Mouse (Mus musculus): Measurements from ENCODE around the gene Fars2. TPM values are rescaled to one million over a fixed set of nuclear protein-coding genes. Genes with fewer than 3 reads are reported as not detected.
"Not testable (repeated sequence)": the region's sequence is repeated elsewhere in the genome, so short reads cannot be mapped to it uniquely, and the experiment has no call there.

Gene Fars2
- polyA plus RNA-seq, 1 experiment, result 19.4 TPM

DNA sequence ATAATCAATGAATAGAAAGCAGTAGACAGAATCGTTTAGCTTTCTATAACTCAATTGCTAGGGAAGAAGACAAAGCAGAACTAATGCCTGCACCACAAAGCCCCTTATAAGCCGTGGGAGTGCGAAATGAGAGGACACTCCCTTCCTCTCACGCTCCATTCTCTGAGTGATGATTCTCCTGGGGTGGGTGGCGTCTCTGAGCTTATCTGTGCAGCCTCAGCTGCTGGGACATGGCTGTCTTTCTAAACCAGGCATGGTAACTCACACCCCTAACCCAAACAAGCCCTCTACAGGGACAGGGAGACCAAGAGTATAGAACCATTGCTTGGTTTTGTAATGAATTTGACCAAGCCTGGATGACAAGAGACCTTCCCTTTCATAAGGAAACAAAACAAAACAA lies 217.5 kb downstream of the Fars2 start:
- Histone ChIP-seq H3K27me3 (ENCODE audit: control insufficient read depth, insufficient read depth, low read length) (no peaks in the 10 kb centered on the region), H3K36me3 (ENCODE audit: control insufficient read depth, insufficient read depth, low read length) (no peaks in the 10 kb centered on the region), H3K4me1 (ENCODE audit: control insufficient read depth, insufficient read depth, insufficient read length) (no peaks in the 10 kb centered on the region), H3K27ac (ENCODE audit: insufficient read depth, low read length) (no peak overlapping the region), H3K4me3 (ENCODE audit: extremely low read depth, insufficient read depth, insufficient read length) (no peak overlapping the region)
- 91% methylated on average over 5 of the region's 5 CpGs for WGBS
- no peak for DNase-seq (ENCODE audit: low read depth in 1 of 2, low spot score in 2 of 2)
- no peak for TF ChIP-seq POLR2A (IDR thresholded peaks at IDR 0.05; ENCODE audit: low read depth, low read length)
- TF ChIP-seq CTCF (IDR thresholded peaks at IDR 0.05; ENCODE audit: extremely low read depth, insufficient read depth, insufficient read length, insufficient replicate concordance), result no peak

DNA sequence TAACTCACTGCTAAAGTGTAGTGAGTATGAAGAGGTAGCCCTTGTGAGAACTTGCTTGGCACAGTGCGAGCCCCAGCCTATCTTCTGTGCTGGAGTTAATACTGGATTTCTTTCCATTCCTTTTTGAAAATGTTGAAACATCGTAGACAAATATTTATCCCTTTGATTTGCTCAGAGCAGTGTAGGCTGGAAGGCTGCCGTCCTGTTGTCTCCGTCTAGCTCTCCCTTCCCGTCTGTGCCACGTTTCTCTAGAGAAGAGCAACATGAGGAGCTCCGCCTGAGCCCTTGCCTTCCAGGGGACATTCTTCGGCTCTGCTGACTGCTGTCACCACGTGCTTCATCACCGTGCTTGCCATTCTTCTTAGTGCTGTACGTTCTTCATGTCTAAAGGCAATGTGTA lies 234.3 kb downstream of the Fars2 start:
- TF ChIP-seq POLR2A (IDR thresholded peaks at IDR 0.05; ENCODE audit: low read depth, low read length), result no peak
- TF ChIP-seq CTCF (IDR thresholded peaks at IDR 0.05; ENCODE audit: extremely low read depth, insufficient read depth, insufficient read length, insufficient replicate concordance), result no peak
- no peak for DNase-seq (ENCODE audit: low read depth in 1 of 2, low spot score in 2 of 2)
- Histone ChIP-seq H3K27ac (ENCODE audit: insufficient read depth, low read length) (no peak overlapping the region), H3K4me1 (ENCODE audit: control insufficient read depth, insufficient read depth, insufficient read length) (no peaks in the 10 kb centered on the region), H3K27me3 (ENCODE audit: control insufficient read depth, insufficient read depth, low read length) (no peaks in the 10 kb centered on the region), H3K36me3 (ENCODE audit: control insufficient read depth, insufficient read depth, low read length) (no peaks in the 10 kb centered on the region), H3K4me3 (ENCODE audit: extremely low read depth, insufficient read depth, insufficient read length) (no peak overlapping the region)
- 94% methylated on average over 11 of the region's 11 CpGs for WGBS

DNA sequence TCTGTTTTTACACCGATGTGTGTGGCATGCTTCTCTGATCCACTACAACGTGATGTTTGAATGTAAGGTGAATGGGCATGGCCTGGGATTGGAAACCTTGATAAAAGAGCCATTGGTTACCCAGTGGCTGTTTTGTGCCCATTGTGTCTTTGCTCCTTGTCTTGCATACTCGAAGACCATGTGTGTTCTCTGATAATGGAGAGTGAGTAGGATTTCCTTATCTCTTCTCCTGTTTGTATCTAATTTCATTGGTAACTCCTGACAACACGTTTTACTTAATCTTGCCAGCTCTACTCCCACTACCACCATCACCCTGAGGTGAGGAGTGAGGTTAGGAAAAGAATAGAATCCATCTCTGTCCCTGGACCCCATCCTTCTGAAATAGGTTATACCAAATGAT lies 240.3 kb downstream of the Fars2 start:
- 83% methylated on average over 4 of the region's 4 CpGs for WGBS
- no peak for DNase-seq (ENCODE audit: low read depth in 1 of 2, low spot score in 2 of 2)
- TF ChIP-seq CTCF (IDR thresholded peaks at IDR 0.05; ENCODE audit: extremely low read depth, insufficient read depth, insufficient read length, insufficient replicate concordance), result no peak
- TF ChIP-seq POLR2A (IDR thresholded peaks at IDR 0.05; ENCODE audit: low read depth, low read length), result no peak
- no peaks in the 10 kb centered on the region for H3K27me3 ChIP-seq (ENCODE audit: control insufficient read depth, insufficient read depth, low read length)
- H3K4me1 ChIP-seq (ENCODE audit: control insufficient read depth, insufficient read depth, insufficient read length), result no peaks in the 10 kb centered on the region
- no peak overlapping the region for H3K4me3 ChIP-seq (ENCODE audit: extremely low read depth, insufficient read depth, insufficient read length)
- no peak overlapping the region for H3K27ac ChIP-seq (ENCODE audit: insufficient read depth, low read length)
- no peaks in the 10 kb centered on the region for H3K36me3 ChIP-seq (ENCODE audit: control insufficient read depth, insufficient read depth, low read length)

DNA sequence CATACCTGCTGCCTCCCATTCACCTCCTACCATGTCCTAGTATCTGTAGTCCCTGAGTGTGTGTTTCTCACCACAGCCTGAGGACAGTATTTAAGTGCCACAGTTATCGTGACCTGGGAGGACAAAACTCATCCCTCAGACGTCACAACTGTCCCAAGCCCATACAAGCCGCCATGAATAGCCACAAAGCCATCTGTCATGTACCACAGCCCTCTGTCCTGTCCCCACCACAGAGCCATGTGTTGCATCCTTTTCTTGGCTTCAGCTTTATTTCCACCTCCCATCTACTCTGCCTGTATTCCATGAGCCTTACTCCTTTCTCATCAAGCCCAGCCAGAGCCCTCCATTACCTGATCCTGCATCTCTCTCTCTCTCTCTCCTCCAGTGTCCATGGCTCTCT lies 244.2 kb downstream of the Fars2 start:
- WGBS, result 75% methylated on average over 3 of the region's 3 CpGs
- Histone ChIP-seq H3K4me3 (ENCODE audit: extremely low read depth, insufficient read depth, insufficient read length) (no peak overlapping the region), H3K4me1 (ENCODE audit: control insufficient read depth, insufficient read depth, insufficient read length) (peaks cover 3% of the 10 kb centered on the region; the same call in 1 of the 2 replicates), H3K27ac (ENCODE audit: insufficient read depth, low read length) (no peak overlapping the region), H3K36me3 (ENCODE audit: control insufficient read depth, insufficient read depth, low read length) (no peaks in the 10 kb centered on the region), H3K27me3 (ENCODE audit: control insufficient read depth, insufficient read depth, low read length) (no peaks in the 10 kb centered on the region)
- no peak for DNase-seq (ENCODE audit: low read depth in 1 of 2, low spot score in 2 of 2)
- no peak for TF ChIP-seq POLR2A (IDR thresholded peaks at IDR 0.05; ENCODE audit: low read depth, low read length)
- no peak for TF ChIP-seq CTCF (IDR thresholded peaks at IDR 0.05; ENCODE audit: extremely low read depth, insufficient read depth, insufficient read length, insufficient replicate concordance)

DNA sequence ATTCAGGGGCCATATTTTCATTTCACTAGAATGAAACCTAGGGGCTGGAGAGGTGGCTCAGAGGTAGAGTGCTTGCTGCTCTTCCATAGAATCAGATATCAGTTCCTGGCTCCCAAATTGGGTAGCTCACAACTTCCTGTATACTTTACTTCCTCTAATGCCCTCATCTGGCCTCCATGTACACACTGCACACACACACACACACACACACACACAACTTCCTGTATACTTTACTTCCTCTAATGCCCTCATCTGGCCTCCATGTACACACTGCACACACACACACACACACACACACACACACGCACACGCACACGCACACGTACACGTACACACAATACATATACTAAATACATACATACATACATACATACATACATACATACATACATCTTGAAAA lies 248.5 kb downstream of the Fars2 start:
- not testable (repeated sequence) for H3K4me1 ChIP-seq (ENCODE audit: control insufficient read depth, insufficient read depth, insufficient read length); H3K36me3 ChIP-seq (ENCODE audit: control insufficient read depth, insufficient read depth, low read length); H3K27ac ChIP-seq (ENCODE audit: insufficient read depth, low read length); H3K4me3 ChIP-seq (ENCODE audit: extremely low read depth, insufficient read depth, insufficient read length); H3K27me3 ChIP-seq (ENCODE audit: control insufficient read depth, insufficient read depth, low read length); DNase-seq (ENCODE audit: low read depth in 1 of 2, low spot score in 2 of 2)
- WGBS, result 95% methylated on average over 5 of the region's 5 CpGs

DNA sequence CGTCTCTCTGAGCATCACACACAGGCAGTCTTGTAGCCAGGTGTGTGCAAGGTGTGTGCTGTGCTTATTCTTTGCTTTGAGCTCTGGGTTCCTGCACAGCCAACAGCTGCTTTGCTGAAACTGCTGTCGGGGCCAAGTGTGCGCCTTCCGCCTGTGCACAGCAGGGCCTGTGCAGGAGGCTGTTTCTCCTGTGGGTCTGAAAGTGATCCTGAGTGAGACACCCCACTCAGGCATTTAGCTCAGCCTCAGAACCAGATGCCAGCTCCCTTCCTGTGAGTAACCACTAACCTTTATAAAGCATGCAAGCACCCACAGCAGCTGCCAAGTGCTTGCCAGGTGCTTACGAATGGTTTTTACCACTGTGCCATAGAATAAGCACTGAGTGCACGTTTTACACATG lies 249.1 kb downstream of the Fars2 start:
- no peaks in the 10 kb centered on the region for H3K27me3 ChIP-seq (ENCODE audit: control insufficient read depth, insufficient read depth, low read length)
- H3K27ac ChIP-seq (ENCODE audit: insufficient read depth, low read length), result no peak overlapping the region
- peaks cover 3% of the 10 kb centered on the region; the same call in 1 of the 2 replicates for H3K4me1 ChIP-seq (ENCODE audit: control insufficient read depth, insufficient read depth, insufficient read length)
- WGBS, result 47% methylated on average over 6 of the region's 6 CpGs
- no peak for DNase-seq (ENCODE audit: low read depth in 1 of 2, low spot score in 2 of 2)
- TF ChIP-seq CTCF (IDR thresholded peaks at IDR 0.05; ENCODE audit: extremely low read depth, insufficient read depth, insufficient read length, insufficient replicate concordance) (no peak), POLR2A (IDR thresholded peaks at IDR 0.05; ENCODE audit: low read depth, low read length) (no peak)
- no peaks in the 10 kb centered on the region for H3K36me3 ChIP-seq (ENCODE audit: control insufficient read depth, insufficient read depth, low read length)
- no peak overlapping the region for H3K4me3 ChIP-seq (ENCODE audit: extremely low read depth, insufficient read depth, insufficient read length)

DNA sequence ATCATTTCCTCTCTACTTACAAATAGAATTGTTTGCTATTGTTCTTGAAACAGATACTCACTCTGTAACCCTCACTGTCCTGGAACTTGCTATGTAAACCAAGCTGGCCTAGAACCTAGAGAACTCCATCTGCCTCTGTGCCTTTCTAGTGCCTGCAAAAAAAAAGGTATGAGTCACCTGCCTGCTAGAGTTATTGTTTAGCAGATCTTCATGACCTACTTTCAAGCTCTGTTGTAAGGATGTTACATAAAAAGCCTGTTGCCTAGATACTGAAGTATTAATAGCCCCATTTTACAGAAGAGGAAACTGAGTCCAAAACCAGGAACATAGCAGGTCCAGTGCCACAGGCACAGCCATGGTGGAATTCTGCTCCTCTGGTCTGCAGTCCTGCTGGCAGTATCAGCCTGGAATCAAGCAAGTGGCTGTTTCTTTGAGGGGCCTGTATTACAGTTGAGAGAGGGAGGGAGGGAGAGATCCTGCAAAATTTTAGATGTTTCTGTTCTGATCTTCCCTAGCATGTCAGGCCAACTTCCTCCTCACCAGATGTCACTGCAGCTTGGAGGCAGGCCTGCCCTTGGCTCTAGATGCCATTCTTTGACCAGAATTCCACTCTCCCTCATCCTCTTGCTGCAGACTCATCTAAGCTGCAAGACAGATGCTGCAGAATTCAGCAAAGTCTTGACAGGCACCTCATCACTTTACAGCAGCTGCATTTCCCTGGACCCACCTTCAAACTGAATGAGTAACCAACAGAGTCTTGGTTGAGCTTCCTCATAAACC lies 250.7 kb downstream of the Fars2 start:
- no peak for TF ChIP-seq POLR2A (IDR thresholded peaks at IDR 0.05; ENCODE audit: low read depth, low read length)
- no peak for TF ChIP-seq CTCF (IDR thresholded peaks at IDR 0.05; ENCODE audit: extremely low read depth, insufficient read depth, insufficient read length, insufficient replicate concordance)
- no peak for DNase-seq (ENCODE audit: low read depth in 1 of 2, low spot score in 2 of 2)

More for the DNA sequence above, 250.7 kb downstream of the Fars2 start:
- no peak overlapping the region for H3K4me3 ChIP-seq (ENCODE audit: extremely low read depth, insufficient read depth, insufficient read length)
- no peaks in the 10 kb centered on the region for H3K27me3 ChIP-seq (ENCODE audit: control insufficient read depth, insufficient read depth, low read length)
- peaks cover 3% of the 10 kb centered on the region; the same call in 1 of the 2 replicates for H3K4me1 ChIP-seq (ENCODE audit: control insufficient read depth, insufficient read depth, insufficient read length)
- H3K36me3 ChIP-seq (ENCODE audit: control insufficient read depth, insufficient read depth, low read length), result no peaks in the 10 kb centered on the region
- H3K27ac ChIP-seq (ENCODE audit: insufficient read depth, low read length), result no peak overlapping the region

All from spleen, adult 2 months (tissue).